Mouse (Mus musculus) forebrain, embryonic 10.5 days (tissue): ENCODE data around the gene Fgfr1op2. TPM values are rescaled to one million over a fixed set of nuclear protein-coding genes. Genes with fewer than 3 reads are reported as not detected.

Experiments
- DNase-seq: peaks from one replicate; pipeline ENCODE4 v3.0.0-alpha.2; 2017; ENCODE audit warnings: low spot score; ENCODE audit errors: extremely low spot score
- H3K27ac ChIP-seq: fragments of 300-500 bp; sonication (generic); 2 replicates; pipeline ENCODE4 v1.5.1; 2016; ENCODE audit warnings: mild to moderate bottlenecking
- H3K27me3 ChIP-seq: fragments of 300-500 bp; sonication (generic); 2 replicates; pipeline ENCODE4 v1.6.1; 2016; ENCODE audit warnings: mild to moderate bottlenecking; ENCODE audit not compliant: poor library complexity, severe bottlenecking
- H3K36me3 ChIP-seq: fragments of 300-500 bp; sonication (generic); replicated peaks from 2 replicates; pipeline ENCODE4 v1.6.1; 2016; ENCODE audit warnings: mild to moderate bottlenecking, moderate library complexity
- H3K4me1 ChIP-seq: fragments of 300-500 bp; sonication (generic); 2 replicates; pipeline ENCODE4 v1.6.1; 2016
- H3K4me3 ChIP-seq: fragments of 300-500 bp; sonication (generic); 2 replicates; pipeline ENCODE4 v1.5.1; 2016; ENCODE audit warnings: mild to moderate bottlenecking, moderate library complexity
- H3K9me3 ChIP-seq: fragments of 300-500 bp; sonication (generic); 2 replicates; pipeline ENCODE4 v1.6.1; 2016; ENCODE audit warnings: mild to moderate bottlenecking, moderate library complexity
- WGBS: fragments of 180-500 bp; shearing (Covaris S2); methylation state at CpG from one replicate; pipeline ENCODE4 v1.1.7; 2016; 5-methylcytosine and 5-hydroxymethylcytosine counted together
- polyA plus RNA-seq: library from polyadenylated mRNA; unstranded; fragments of >200 nt; fragmentation: Nextera tagmentation; extraction: Ambion mirVana; gene quantifications from 2 replicates; pipeline ENCODE4 v1.2.1, GENCODE M21; 2016

The Fgfr1op2 gene
- polyA plus RNA-seq, 1 experiment from 2014 or later, result 81.8 TPM

- H3K36me3 ChIP-seq, result no peaks in the 10 kb centered on the region
- H3K27ac ChIP-seq, result peak overlapping the region; percentile 93; the same call in 1 of the 2 replicates
- peak overlapping the region; percentile 77 for H3K4me3 ChIP-seq
- 65% methylated on average over 4 of the region's 4 CpGs for WGBS
- no peak for DNase-seq
- no peaks in the 10 kb centered on the region for H3K27me3 ChIP-seq
- no peaks in the 10 kb centered on the region for H3K9me3 ChIP-seq
- H3K4me1 ChIP-seq, result peaks cover 31% of the 10 kb centered on the region
Measured at GRCm38 (mm10) chr6:146634759-146635606, 58.0 kb downstream of the Fgfr1op2 start.

- no peak for DNase-seq
- Histone ChIP-seq H3K9me3 (no peaks in the 10 kb centered on the region), H3K36me3 (no peaks in the 10 kb centered on the region), H3K4me3 (no peak overlapping the region), H3K4me1 (peaks cover 31% of the 10 kb centered on the region), H3K27ac (no peak overlapping the region), H3K27me3 (no peaks in the 10 kb centered on the region)
- WGBS, result 91% methylated on average over 5 of the region's 5 CpGs
Measured at GRCm38 (mm10) chr6:146636482-146636881, 59.5 kb downstream of the Fgfr1op2 start.

GRCm38 (mm10) chr6:146640068-146640965 is 63.3 kb downstream of the Fgfr1op2 start:
- Histone ChIP-seq H3K9me3 (no peaks in the 10 kb centered on the region), H3K27me3 (no peaks in the 10 kb centered on the region), H3K4me1 (peaks cover 19% of the 10 kb centered on the region), H3K27ac (no peak overlapping the region), H3K4me3 (no peak overlapping the region), H3K36me3 (no peaks in the 10 kb centered on the region)
- no peak for DNase-seq
- WGBS, result 89% methylated on average over 7 of the region's 7 CpGs

GRCm38 (mm10) chr6:146640991-146641390 is 64.0 kb downstream of the Fgfr1op2 start:
- Histone ChIP-seq H3K27me3 (no peaks in the 10 kb centered on the region), H3K4me3 (no peak overlapping the region), H3K4me1 (peaks cover 19% of the 10 kb centered on the region), H3K27ac (no peak overlapping the region), H3K36me3 (no peaks in the 10 kb centered on the region), H3K9me3 (no peaks in the 10 kb centered on the region)
- DNase-seq, result no peak
- 88% methylated on average over 6 of the region's 6 CpGs for WGBS

- 71% methylated on average over 11 of the region's 11 CpGs for WGBS
- Histone ChIP-seq H3K27ac (peak overlapping the region; percentile 97), H3K36me3 (no peaks in the 10 kb centered on the region), H3K4me3 (peak overlapping the region; percentile 91), H3K27me3 (no peaks in the 10 kb centered on the region), H3K9me3 (no peaks in the 10 kb centered on the region), H3K4me1 (peaks cover 19% of the 10 kb centered on the region)
- DNase-seq, result no peak
Measured at GRCm38 (mm10) chr6:146641621-146642210, 64.7 kb downstream of the Fgfr1op2 start.

GRCm38 (mm10) chr6:146642276-146643183 is 65.5 kb downstream of the Fgfr1op2 start, which contains the start of the genes Med21 and Tm7sf3:
TSS of gene Med21 (plus strand) at chr6:146642547.
TSS of gene Tm7sf3 (minus strand) at chr6:146642824.
- Histone ChIP-seq H3K36me3 (no peaks in the 10 kb centered on the region), H3K9me3 (no peaks in the 10 kb centered on the region), H3K4me1 (peaks cover 19% of the 10 kb centered on the region), H3K27me3 (no peaks in the 10 kb centered on the region), H3K27ac (peak within 1 kb of the TSS; percentile 97), H3K4me3 (peak within 1 kb of the TSS; percentile 91)
- 2% methylated on average over 60 of the region's 60 CpGs for WGBS
- DNase-seq, result peak; percentile 98

GRCm38 (mm10) chr6:146643184-146643570 is 66.2 kb downstream of the Fgfr1op2 start:
- DNase-seq, result no peak
- Histone ChIP-seq H3K36me3 (no peaks in the 10 kb centered on the region), H3K9me3 (no peaks in the 10 kb centered on the region), H3K4me3 (peak overlapping the region; percentile 91), H3K27ac (peak overlapping the region; percentile 97), H3K4me1 (peaks cover 19% of the 10 kb centered on the region), H3K27me3 (no peaks in the 10 kb centered on the region)
- 46% methylated on average over 11 of the region's 11 CpGs for WGBS

Other genes starting within 250 kb of the Fgfr1op2 start
- 3.2 and 4.1 TPM in 2 replicates for gene Itpr2, start 75.0 kb upstream of the Fgfr1op2 start, polyA plus RNA-seq
- gene Ints13, start 632 bp downstream of the Fgfr1op2 start, polyA plus RNA-seq, result 92.7 and 94.3 TPM in 2 replicates
- gene Med21, start 65.3 kb downstream of the Fgfr1op2 start, polyA plus RNA-seq, result 128 and 133 TPM in 2 replicates
- 25.7 and 28.0 TPM in 2 replicates for gene Tm7sf3, start 65.6 kb downstream of the Fgfr1op2 start, polyA plus RNA-seq
- 21.2 and 22.1 TPM in 2 replicates for gene Stk38l, start 147.8 kb downstream of the Fgfr1op2 start, polyA plus RNA-seq
- 1.4 and 2.2 TPM in 2 replicates for gene Arntl2, start 218.9 kb downstream of the Fgfr1op2 start, polyA plus RNA-seq